18 mouse cellular contexts compared by ENCODE assay signal in the genomic region with DNA sequence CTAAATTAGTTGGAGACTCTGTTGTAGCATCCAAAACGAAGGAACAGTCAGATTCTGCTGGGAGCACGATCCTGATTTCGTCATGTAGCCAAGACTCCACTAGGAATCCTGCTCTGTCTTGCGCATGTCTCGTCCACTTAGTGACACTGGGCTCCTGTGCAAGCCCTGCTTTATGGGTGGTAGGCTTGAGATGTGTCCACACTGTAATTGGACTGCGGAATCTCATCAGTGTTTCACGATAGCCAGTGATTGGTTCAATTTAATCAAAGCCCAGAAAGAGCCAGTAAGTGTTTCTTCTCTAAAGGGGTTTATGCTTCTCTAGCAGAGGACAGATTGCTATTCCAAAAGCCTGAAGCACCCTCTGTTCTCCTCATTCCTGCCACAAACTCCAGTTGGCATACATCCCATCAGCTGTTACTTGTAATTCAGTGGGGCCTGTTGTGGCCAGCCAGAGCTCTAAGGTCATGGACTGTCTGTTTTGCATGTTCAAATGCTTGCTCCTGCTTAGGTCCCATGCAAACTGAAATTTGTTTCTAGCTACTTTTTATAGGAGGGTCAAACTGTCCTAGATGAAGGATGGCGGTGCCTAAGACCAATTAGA. TPM values are rescaled to one million over a fixed set of nuclear protein-coding genes. Genes with fewer than 3 reads are reported as not detected.
DNase-seq lines count a peak whose midpoint lies in the region; ATAC-seq and TF ChIP-seq lines count a peak whose summit lies in the region.
"Had no signal": no experiment of that assay in that cellular context is flagged by ENCODE, and none has a peak within 500 bp of the region (broad histone marks: within the 10 kb centered on the region; RNA-seq: fewer than 3 reads in every experiment).

No protein-coding gene starts in this region.

- 83% methylated on average over 8 of the region's 8 CpGs for WGBS in midbrain, embryonic 11.5 days
- 75% methylated on average over 8 of the region's 8 CpGs for WGBS in midbrain, embryonic 15.5 days

- H3K27me3 ChIP-seq in midbrain, embryonic 11.5 days (ENCODE audit: control insufficient read depth, insufficient read depth, low read length): no peaks in the 10 kb centered on the region
- H3K27me3 ChIP-seq in midbrain, embryonic 15.5 days (replicated peaks): peaks cover 3% of the 10 kb centered on the region; the same call in 1 of the 2 replicates
- H3K27me3 ChIP-seq: kidney, embryonic 15.5 days had no signal

- H3K4me1 ChIP-seq in midbrain, embryonic 11.5 days (ENCODE audit: control insufficient read depth, insufficient read depth, low read length): no peaks in the 10 kb centered on the region
- H3K4me1 ChIP-seq in midbrain, embryonic 15.5 days: no peaks in the 10 kb centered on the region
- H3K4me1 ChIP-seq: hindbrain, embryonic 10.5 days; kidney, embryonic 15.5 days; limb, embryonic 15.5 days; midbrain, embryonic 13.5 days; stomach, embryonic 15.5 days had no signal

- no peak for ATAC-seq in midbrain, embryonic 11.5 days (ENCODE audit: low FRiP score)
- no peak for ATAC-seq in midbrain, embryonic 15.5 days (replicated peaks)
- ATAC-seq: liver, postnatal 0 days; midbrain, embryonic 13.5 days had no signal

- H3K9me3 ChIP-seq in midbrain, embryonic 11.5 days (ENCODE audit: control insufficient read depth, low read length): no peaks in the 10 kb centered on the region
- no peaks in the 10 kb centered on the region for H3K9me3 ChIP-seq in midbrain, embryonic 15.5 days
- H3K9me3 ChIP-seq: hindbrain, embryonic 10.5 days; kidney, embryonic 15.5 days; limb, embryonic 15.5 days; midbrain, embryonic 13.5 days; stomach, embryonic 15.5 days had no signal

- no peak overlapping the region for H3K9ac ChIP-seq in midbrain, embryonic 11.5 days (ENCODE audit: low read length)
- no peak overlapping the region for H3K9ac ChIP-seq in midbrain, embryonic 15.5 days
- H3K9ac ChIP-seq: kidney, embryonic 15.5 days; limb, embryonic 15.5 days; liver, postnatal 0 days; midbrain, embryonic 13.5 days; stomach, embryonic 15.5 days had no signal

- no peak overlapping the region for H3K4me3 ChIP-seq in midbrain, embryonic 11.5 days (ENCODE audit: low read depth, low read length)
- H3K4me3 ChIP-seq in midbrain, embryonic 15.5 days: no peak overlapping the region
- H3K4me3 ChIP-seq: hindbrain, embryonic 10.5 days; kidney, embryonic 15.5 days; left cerebral cortex, adult 2 months; limb, embryonic 15.5 days; midbrain, embryonic 13.5 days; stomach, embryonic 15.5 days had no signal

- peak; percentile 13 for DNase-seq in gastrocnemius, adult 18-20 months (ENCODE audit: low spot score)
- no peak for DNase-seq in gastrocnemius, postnatal 25 days
- peak; percentile 23 for DNase-seq in midbrain, embryonic 11.5 days (ENCODE audit: low spot score, missing footprints)
- peak; percentile 13 for DNase-seq in brain, embryonic 14.5 days (ENCODE audit: low read depth)
- peak; percentile 29 for DNase-seq in layer of hippocampus, adult 9-10 months (ENCODE audit: low spot score)
- DNase-seq in urinary bladder, adult 18-20 months (ENCODE audit: low spot score in 2 of 2): no peak
- DNase-seq in urinary bladder, postnatal 36 days (ENCODE audit: low spot score in 2 of 2): no peak
- DNase-seq: adrenal gland, postnatal 14 days; liver, postnatal 0 days; lung, postnatal 4 days; thymus, postnatal 14 days had no signal

- H3K27ac ChIP-seq in midbrain, embryonic 11.5 days (ENCODE audit: low read depth, low read length): no peak overlapping the region
- no peak overlapping the region for H3K27ac ChIP-seq in midbrain, embryonic 15.5 days
- H3K27ac ChIP-seq: hindbrain, embryonic 10.5 days; kidney, embryonic 15.5 days; left cerebral cortex, adult 2 months; limb, embryonic 15.5 days; midbrain, embryonic 13.5 days; stomach, embryonic 15.5 days had no signal

- no peak overlapping the region for H3K4me2 ChIP-seq in midbrain, embryonic 11.5 days
- H3K4me2 ChIP-seq in midbrain, embryonic 15.5 days: no peak overlapping the region
- H3K4me2 ChIP-seq: kidney, embryonic 15.5 days; limb, embryonic 15.5 days; midbrain, embryonic 13.5 days; stomach, embryonic 15.5 days had no signal

- TF ChIP-seq CTCF in brain, embryonic 14.5 days (IDR thresholded peaks at IDR 0.05; ENCODE audit: borderline replicate concordance, extremely low read depth, insufficient read depth, insufficient read length): no peak

- no peak for TF ChIP-seq POLR2A in brain, embryonic 14.5 days (IDR thresholded peaks at IDR 0.05; ENCODE audit: borderline replicate concordance, extremely low read depth, insufficient read depth, insufficient read length, poor library complexity, severe bottlenecking)

- H3K36me3 ChIP-seq in midbrain, embryonic 11.5 days (ENCODE audit: control insufficient read depth, insufficient read depth, low read length): no peaks in the 10 kb centered on the region
- H3K36me3 ChIP-seq in midbrain, embryonic 15.5 days (replicated peaks): no peaks in the 10 kb centered on the region
- H3K36me3 ChIP-seq: hindbrain, embryonic 10.5 days; kidney, embryonic 15.5 days; limb, embryonic 15.5 days; midbrain, embryonic 13.5 days; stomach, embryonic 15.5 days had no signal

RNA-seq across cellular contexts. Expression of a gene that starts 13.2 kb away (rescaled TPM):
- 10 to 100 TPM; 15.6 to 15.8 TPM for total RNA-seq in gastrocnemius, adult 18-20 months (2021)
- total RNA-seq in gastrocnemius, postnatal 25 days (2021): 10 to 100 TPM; 14.2 to 14.7 TPM
- polyA plus RNA-seq in midbrain, embryonic 11.5 days (2014; fragmentation: Nextera tagmentation; extraction: Ambion mirVana): 127 and 140 TPM in 2 replicates
- polyA plus RNA-seq in midbrain, embryonic 15.5 days (2015; fragmentation: Nextera tagmentation; extraction: Ambion mirVana): 117 and 124 TPM in 2 replicates
- polyA plus RNA-seq in brain, embryonic 14.5 days (2012; rRNA removed): 50.5 and 56.4 TPM in 2 replicates

RNA-seq across cellular contexts. Expression of a gene that starts 41.9 kb away (rescaled TPM):
- total RNA-seq in gastrocnemius, adult 18-20 months (2021): 1 to 10 TPM; 7.2 to 7.5 TPM
- total RNA-seq in gastrocnemius, postnatal 25 days (2021): 1 to 10 TPM; 7.0 to 7.8 TPM
- polyA plus RNA-seq in midbrain, embryonic 11.5 days (2014; fragmentation: Nextera tagmentation; extraction: Ambion mirVana): 37.3 and 41.7 TPM in 2 replicates
- 30.7 and 31.0 TPM in 2 replicates for polyA plus RNA-seq in midbrain, embryonic 15.5 days (2015; fragmentation: Nextera tagmentation; extraction: Ambion mirVana)
- polyA plus RNA-seq in brain, embryonic 14.5 days (2012; rRNA removed): 25.3 and 29.1 TPM in 2 replicates

RNA-seq across cellular contexts. Expression of a gene that starts 46.7 kb away (rescaled TPM):
- total RNA-seq in gastrocnemius, adult 18-20 months (2021): 1 to 10 TPM; 1.7 to 2.3 TPM
- total RNA-seq in gastrocnemius, postnatal 25 days (2021): 1 to 10 TPM; 3.0 to 3.6 TPM
- polyA plus RNA-seq in midbrain, embryonic 11.5 days (2014; fragmentation: Nextera tagmentation; extraction: Ambion mirVana): 23.8 and 24.8 TPM in 2 replicates
- 49.1 and 60.5 TPM in 2 replicates for polyA plus RNA-seq in midbrain, embryonic 15.5 days (2015; fragmentation: Nextera tagmentation; extraction: Ambion mirVana)
- 22.5 and 26.5 TPM in 2 replicates for polyA plus RNA-seq in brain, embryonic 14.5 days (2012; rRNA removed)

Comparison
In these comparisons a context has a peak if more than half of its experiments do, and no peak if none do; other contexts are left out.
1. DNase-seq: peak in gastrocnemius, adult 18-20 months (single experiment), midbrain, embryonic 11.5 days (single experiment), brain, embryonic 14.5 days (single experiment) and layer of hippocampus, adult 9-10 months (single experiment); none in gastrocnemius, postnatal 25 days (single experiment), urinary bladder, adult 18-20 months (0 of 2) and urinary bladder, postnatal 36 days (0 of 2).